In genomic region chr11:120219916-120220522, GRCm38 (mm10) we compare ENCODE assay signal across 9 mouse cellular contexts. TPM values are rescaled to one million over a fixed set of nuclear protein-coding genes. Genes with fewer than 3 reads are reported as not detected.
DNase-seq lines count a peak whose midpoint lies in the region; ATAC-seq and TF ChIP-seq lines count a peak whose summit lies in the region.
"Had no signal": no experiment of that assay in that cellular context is flagged by ENCODE, and none has a peak within 500 bp of the region (broad histone marks: within the 10 kb centered on the region; RNA-seq: fewer than 3 reads in every experiment).

No protein-coding gene starts in this region.

- ATAC-seq in kidney, postnatal 0 days (replicated peaks; ENCODE audit: low FRiP score, low read depth): no peak
- ATAC-seq in neural tube, embryonic 13.5 days (ENCODE audit: low read depth): no peak

- peak overlapping the region; percentile 92 for H3K27ac ChIP-seq in heart, embryonic 10.5 days
- H3K27ac ChIP-seq in kidney, postnatal 0 days: peak overlapping the region; percentile 67
- peak overlapping the region; percentile 65 for H3K27ac ChIP-seq in neural tube, embryonic 13.5 days (replicated peaks)

- H3K4me3 ChIP-seq in heart, embryonic 10.5 days: no peak overlapping the region
- no peak overlapping the region for H3K4me3 ChIP-seq in kidney, postnatal 0 days (replicated peaks; ENCODE audit: low read depth, low read length)
- no peak overlapping the region for H3K4me3 ChIP-seq in neural tube, embryonic 13.5 days
- H3K4me3 ChIP-seq: embryonic facial prominence, embryonic 15.5 days had no signal

- DNase-seq in heart, embryonic 10.5 days (ENCODE audit: low spot score): peak; percentile 75
- no peak for DNase-seq in heart, adult 8-10 months (ENCODE audit: low spot score)
- peak; percentile 81 for DNase-seq in adrenal gland, postnatal 10 days
- DNase-seq in gastrocnemius, postnatal 36 days: peak; percentile 48 to 75
- peak; percentile 64 for DNase-seq in kidney, postnatal 0 days (ENCODE audit: low spot score)
- no peak for DNase-seq in right cerebral cortex, postnatal 25 days
- no peak for DNase-seq in spleen, postnatal 10 days (ENCODE audit: low spot score in 2 of 2)

- 41% methylated on average over 9 of the region's 9 CpGs for WGBS in heart, embryonic 10.5 days
- WGBS in kidney, postnatal 0 days: 36% methylated on average over 9 of the region's 9 CpGs
- 51% methylated on average over 9 of the region's 9 CpGs for WGBS in neural tube, embryonic 13.5 days

- intact Hi-C loops in gastrocnemius, postnatal 36 days (cut with DNase I): no loop called here

- peaks cover 99% of the 10 kb centered on the region for H3K4me1 ChIP-seq in heart, embryonic 10.5 days
- peaks cover 52% of the 10 kb centered on the region for H3K4me1 ChIP-seq in kidney, postnatal 0 days (replicated peaks; ENCODE audit: insufficient read depth, low read length)
- peaks cover 76% of the 10 kb centered on the region for H3K4me1 ChIP-seq in neural tube, embryonic 13.5 days (replicated peaks)

- TF ChIP-seq CTCF in kidney, postnatal 0 days (IDR thresholded peaks at IDR 0.05; ENCODE audit: low read depth): no peak

- 0 out of 2 replicates have a peak overlapping the region, but pooled peaks have one; percentile 9 for H3K9ac ChIP-seq in kidney, postnatal 0 days (ENCODE audit: low read depth, low read length)
- H3K9ac ChIP-seq in neural tube, embryonic 13.5 days: no peak overlapping the region; the same call in 1 of the 2 replicates
- H3K9ac ChIP-seq: embryonic facial prominence, embryonic 15.5 days had no signal

- no peaks in the 10 kb centered on the region for H3K9me3 ChIP-seq in heart, embryonic 10.5 days
- H3K9me3 ChIP-seq in kidney, postnatal 0 days (replicated peaks; ENCODE audit: low read length): no peaks in the 10 kb centered on the region
- no peaks in the 10 kb centered on the region for H3K9me3 ChIP-seq in neural tube, embryonic 13.5 days
- H3K9me3 ChIP-seq: embryonic facial prominence, embryonic 15.5 days had no signal

- H3K4me2 ChIP-seq in kidney, postnatal 0 days (ENCODE audit: low read length): no peak overlapping the region
- no peak overlapping the region for H3K4me2 ChIP-seq in neural tube, embryonic 13.5 days
- H3K4me2 ChIP-seq: embryonic facial prominence, embryonic 15.5 days had no signal

- H3K36me3 ChIP-seq in heart, embryonic 10.5 days: no peaks in the 10 kb centered on the region
- no peaks in the 10 kb centered on the region for H3K36me3 ChIP-seq in kidney, postnatal 0 days (ENCODE audit: insufficient read depth, low read length)
- no peaks in the 10 kb centered on the region for H3K36me3 ChIP-seq in neural tube, embryonic 13.5 days
- H3K36me3 ChIP-seq: embryonic facial prominence, embryonic 15.5 days had no signal

- no peaks in the 10 kb centered on the region for H3K27me3 ChIP-seq in heart, embryonic 10.5 days (ENCODE audit: insufficient read depth, poor library complexity, severe bottlenecking)
- H3K27me3 ChIP-seq in kidney, postnatal 0 days (ENCODE audit: insufficient read depth, low read length): no peaks in the 10 kb centered on the region
- no peaks in the 10 kb centered on the region for H3K27me3 ChIP-seq in neural tube, embryonic 13.5 days
- H3K27me3 ChIP-seq: embryonic facial prominence, embryonic 15.5 days had no signal

RNA-seq across cellular contexts. Expression of gene Bahcc1, which starts 12.7 kb away (rescaled TPM):
- 7.7 and 12.9 TPM in 2 replicates for polyA plus RNA-seq in heart, embryonic 10.5 days (2016; fragmentation: Nextera tagmentation; extraction: Ambion mirVana)
- total RNA-seq in heart, adult 8-10 months (2022): 10 to 100 TPM in 2 of 4 experiments, 1 to 10 TPM in 2; 6.2 to 12.6 (median 9.3) TPM
- total RNA-seq in adrenal gland, postnatal 10 days (2021): 10 to 100 TPM; 13.8 to 20.5 TPM
- 1 to 10 TPM; 2.3 to 4.1 TPM for total RNA-seq in gastrocnemius, postnatal 36 days (2021)
- polyA plus RNA-seq in kidney, postnatal 0 days (2015; fragmentation: Nextera tagmentation; extraction: Ambion mirVana): 8.2 and 8.6 TPM in 2 replicates
- polyA plus RNA-seq in neural tube, embryonic 13.5 days (2015; fragmentation: Nextera tagmentation; extraction: Ambion mirVana): 13.6 and 15.3 TPM in 2 replicates

Comparison
In these comparisons a context has a peak if more than half of its experiments do, and no peak if none do; other contexts are left out.
1. DNase-seq: peak in heart, embryonic 10.5 days (single experiment), adrenal gland, postnatal 10 days (single experiment), gastrocnemius, postnatal 36 days (2 of 2) and kidney, postnatal 0 days (single experiment); none in heart, adult 8-10 months (single experiment), right cerebral cortex, postnatal 25 days (single experiment) and spleen, postnatal 10 days (0 of 2).
2. Peak in every context shown above with its lines, with median percentiles within 50 percentile points of each other: H3K27ac ChIP-seq.